Mouse (Mus musculus) limb, embryonic 12.5 days (tissue): ENCODE measurements around the gene Dkk1. TPM values are rescaled to one million over a fixed set of nuclear protein-coding genes. Genes with fewer than 3 reads are reported as not detected.
"Not testable (repeated sequence)": the region's sequence is repeated elsewhere in the genome, so short reads cannot be mapped to it uniquely, and the experiment has no call there.

Experiments used
- ATAC-seq: fragments of 200-750 bp; cut with Nextera tagmentation; 2 replicates; pipeline ENCODE4 v1.8.0; 2017; ENCODE audit warnings: low read depth, moderate TSS enrichment; ENCODE audit not compliant: insufficient number of reproducible peaks, insufficient read depth, low FRiP score, low TSS enrichment
- H3K27ac ChIP-seq: fragments of 300-500 bp; sonication (generic); 2 replicates; pipeline ENCODE4 v1.5.1; 2016; ENCODE audit warnings: mild to moderate bottlenecking, moderate library complexity
- H3K27me3 ChIP-seq: fragments of 300-500 bp; sonication (generic); 2 replicates; pipeline ENCODE4 v1.6.1; 2016; ENCODE audit warnings: mild to moderate bottlenecking, moderate library complexity
- H3K36me3 ChIP-seq: fragments of 300-500 bp; sonication (generic); 2 replicates; pipeline ENCODE4 v1.6.1; 2016; ENCODE audit warnings: mild to moderate bottlenecking, moderate library complexity
- H3K4me1 ChIP-seq: fragments of 300-500 bp; sonication (generic); replicated peaks from 2 replicates; pipeline ENCODE4 v1.6.1; 2016
- H3K4me2 ChIP-seq: fragments of 300-500 bp; sonication (generic); 2 replicates; pipeline ENCODE4 v1.6.1; 2016; ENCODE audit warnings: mild to moderate bottlenecking, moderate library complexity
- H3K4me3 ChIP-seq: fragments of 300-500 bp; sonication (generic); replicated peaks from 2 replicates; pipeline ENCODE4 v1.5.1; 2016; ENCODE audit warnings: mild to moderate bottlenecking
- H3K9ac ChIP-seq: fragments of 300-500 bp; sonication (generic); replicated peaks from 2 replicates; pipeline ENCODE4 v1.6.1; 2016; ENCODE audit warnings: mild to moderate bottlenecking, moderate library complexity
- H3K9me3 ChIP-seq: fragments of 300-500 bp; sonication (generic); 2 replicates; pipeline ENCODE4 v1.6.1; 2016; ENCODE audit warnings: mild to moderate bottlenecking, moderate library complexity
- WGBS: fragments of 180-500 bp; shearing (Covaris S2); methylation state at CpG from one replicate; pipeline ENCODE4 v1.1.7; 2016; 5-methylcytosine and 5-hydroxymethylcytosine counted together
- polyA plus RNA-seq: library from polyadenylated mRNA; unstranded; fragments of >200 nt; fragmentation: Nextera tagmentation; extraction: Ambion mirVana; gene quantifications from 2 replicates; pipeline ENCODE4 v1.2.1, GENCODE M21; 2016

Gene Dkk1
- polyA plus RNA-seq, 1 experiment from 2014 or later: 5.6 TPM

GRCm38 (mm10) chr19:30539365-30539941, 10.0 kb downstream of the Dkk1 start:
- H3K27ac ChIP-seq, H3K4me1 ChIP-seq, H3K9me3 ChIP-seq, H3K36me3 ChIP-seq, ATAC-seq: not testable (repeated sequence)
- WGBS: 2% methylated on average over 40 of the region's 44 CpGs
- H3K4me2 ChIP-seq: peak overlapping the region; percentile 67
- peak overlapping the region; percentile 57; the same call in 1 of the 2 replicates for H3K9ac ChIP-seq
- peak overlapping the region; percentile 48 for H3K4me3 ChIP-seq
- H3K27me3 ChIP-seq: peaks cover 23% of the 10 kb centered on the region; the same call in 1 of the 2 replicates

DNA sequence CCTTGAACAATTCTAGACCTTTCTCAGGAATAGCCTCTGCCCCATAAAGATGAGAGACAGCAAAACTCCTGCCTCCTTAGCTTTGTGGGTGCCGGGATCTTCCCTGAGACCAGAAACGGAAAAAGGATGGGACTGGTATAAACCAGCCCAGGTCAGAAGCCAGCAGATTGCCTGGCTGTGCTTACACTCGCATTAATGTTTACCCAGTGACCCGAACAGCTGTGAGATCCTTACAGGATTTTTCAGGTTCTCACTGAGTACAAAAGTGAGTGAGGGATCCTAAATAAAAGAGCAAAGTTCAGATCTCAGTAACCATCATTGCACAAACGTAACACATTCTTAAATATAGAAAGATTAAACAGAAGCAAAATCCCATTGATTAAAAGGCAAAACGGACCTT, 32.7 kb downstream of the Dkk1 start:
- no peaks in the 10 kb centered on the region for H3K4me1 ChIP-seq
- no peak overlapping the region for H3K9ac ChIP-seq
- H3K27ac ChIP-seq: no peak overlapping the region
- no peaks in the 10 kb centered on the region for H3K36me3 ChIP-seq
- 64% methylated on average over 6 of the region's 6 CpGs for WGBS
- H3K27me3 ChIP-seq: no peaks in the 10 kb centered on the region
- H3K9me3 ChIP-seq: no peaks in the 10 kb centered on the region
- ATAC-seq: no peak
- no peak overlapping the region for H3K4me2 ChIP-seq
- H3K4me3 ChIP-seq: no peak overlapping the region

DNA sequence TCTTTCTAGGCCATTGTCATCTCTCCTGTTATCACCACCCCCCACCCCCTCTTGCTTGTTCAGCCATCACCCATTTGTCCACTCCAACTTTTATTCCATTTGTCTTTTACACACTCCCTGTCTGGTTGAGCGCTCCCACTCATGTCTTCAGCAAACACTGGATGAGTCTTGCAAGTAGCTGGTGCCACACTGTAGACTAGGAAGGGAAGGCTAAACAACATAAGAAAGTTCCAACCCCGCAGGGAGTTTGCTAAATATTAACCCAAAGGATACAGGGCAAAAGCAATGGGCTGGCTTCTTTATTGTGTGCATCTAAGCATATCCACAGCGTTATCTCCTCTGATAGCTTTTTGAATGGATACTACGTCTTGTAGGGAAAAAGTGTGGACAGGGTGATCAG, 39.0 kb downstream of the Dkk1 start:
- Histone ChIP-seq H3K36me3 (no peaks in the 10 kb centered on the region), H3K9me3 (no peaks in the 10 kb centered on the region), H3K27ac (no peak overlapping the region), H3K4me3 (no peak overlapping the region), H3K9ac (no peak overlapping the region), H3K27me3 (no peaks in the 10 kb centered on the region), H3K4me1 (no peaks in the 10 kb centered on the region), H3K4me2 (no peak overlapping the region)
- WGBS: 94% methylated on average over 4 of the region's 4 CpGs
- ATAC-seq: no peak

DNA sequence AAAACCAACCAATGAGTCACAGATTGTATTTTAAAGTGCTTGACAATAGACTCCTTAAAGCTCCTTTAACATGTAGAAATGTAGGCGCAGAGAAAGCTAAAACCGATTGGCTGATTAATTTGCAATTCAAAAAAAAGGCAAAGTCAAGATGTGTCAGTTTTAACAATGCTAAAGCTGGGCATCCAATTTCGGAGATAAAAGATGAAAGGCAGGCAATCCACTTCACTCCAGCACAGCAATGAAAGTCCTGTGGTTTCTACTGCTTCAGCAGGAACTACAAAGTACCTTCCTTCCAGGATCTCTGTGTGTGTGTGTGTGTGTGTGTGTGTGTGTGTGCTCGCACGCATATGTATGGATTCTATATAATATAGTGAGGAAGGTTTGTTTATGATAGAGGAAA, 44.0 kb downstream of the Dkk1 start:
- no peak overlapping the region for H3K27ac ChIP-seq
- no peak overlapping the region for H3K9ac ChIP-seq
- H3K4me2 ChIP-seq: no peak overlapping the region
- no peaks in the 10 kb centered on the region for H3K27me3 ChIP-seq
- H3K4me1 ChIP-seq: no peaks in the 10 kb centered on the region
- 39% methylated on average over 5 of the region's 5 CpGs for WGBS
- H3K4me3 ChIP-seq: no peak overlapping the region
- no peak for ATAC-seq
- H3K9me3 ChIP-seq: no peaks in the 10 kb centered on the region
- no peaks in the 10 kb centered on the region for H3K36me3 ChIP-seq
